Mouse (Mus musculus) forebrain, embryonic 10.5 days (tissue): ENCODE results near the gene Abcg5. TPM values are rescaled to one million over a fixed set of nuclear protein-coding genes. Genes with fewer than 3 reads are reported as not detected.

Experiments used
- DNase-seq: peaks from one replicate; pipeline ENCODE4 v3.0.0-alpha.2; 2017; ENCODE audit warnings: low spot score; ENCODE audit errors: extremely low spot score
- H3K27ac ChIP-seq: fragments of 300-500 bp; sonication (generic); 2 replicates; pipeline ENCODE4 v1.5.1; 2016; ENCODE audit warnings: mild to moderate bottlenecking
- H3K27me3 ChIP-seq: fragments of 300-500 bp; sonication (generic); 2 replicates; pipeline ENCODE4 v1.6.1; 2016; ENCODE audit warnings: mild to moderate bottlenecking; ENCODE audit not compliant: poor library complexity, severe bottlenecking
- H3K36me3 ChIP-seq: fragments of 300-500 bp; sonication (generic); replicated peaks from 2 replicates; pipeline ENCODE4 v1.6.1; 2016; ENCODE audit warnings: mild to moderate bottlenecking, moderate library complexity
- H3K4me1 ChIP-seq: fragments of 300-500 bp; sonication (generic); 2 replicates; pipeline ENCODE4 v1.6.1; 2016
- H3K4me3 ChIP-seq: fragments of 300-500 bp; sonication (generic); 2 replicates; pipeline ENCODE4 v1.5.1; 2016; ENCODE audit warnings: mild to moderate bottlenecking, moderate library complexity
- H3K9me3 ChIP-seq: fragments of 300-500 bp; sonication (generic); 2 replicates; pipeline ENCODE4 v1.6.1; 2016; ENCODE audit warnings: mild to moderate bottlenecking, moderate library complexity
- WGBS: fragments of 180-500 bp; shearing (Covaris S2); methylation state at CpG from one replicate; pipeline ENCODE4 v1.1.7; 2016; 5-methylcytosine and 5-hydroxymethylcytosine counted together
- polyA plus RNA-seq: library from polyadenylated mRNA; unstranded; fragments of >200 nt; fragmentation: Nextera tagmentation; extraction: Ambion mirVana; gene quantifications from 2 replicates; pipeline ENCODE4 v1.2.1, GENCODE M21; 2016

Abcg5 gene
- polyA plus RNA-seq, 1 experiment from 2014 or later, result 5.3 TPM

DNA sequence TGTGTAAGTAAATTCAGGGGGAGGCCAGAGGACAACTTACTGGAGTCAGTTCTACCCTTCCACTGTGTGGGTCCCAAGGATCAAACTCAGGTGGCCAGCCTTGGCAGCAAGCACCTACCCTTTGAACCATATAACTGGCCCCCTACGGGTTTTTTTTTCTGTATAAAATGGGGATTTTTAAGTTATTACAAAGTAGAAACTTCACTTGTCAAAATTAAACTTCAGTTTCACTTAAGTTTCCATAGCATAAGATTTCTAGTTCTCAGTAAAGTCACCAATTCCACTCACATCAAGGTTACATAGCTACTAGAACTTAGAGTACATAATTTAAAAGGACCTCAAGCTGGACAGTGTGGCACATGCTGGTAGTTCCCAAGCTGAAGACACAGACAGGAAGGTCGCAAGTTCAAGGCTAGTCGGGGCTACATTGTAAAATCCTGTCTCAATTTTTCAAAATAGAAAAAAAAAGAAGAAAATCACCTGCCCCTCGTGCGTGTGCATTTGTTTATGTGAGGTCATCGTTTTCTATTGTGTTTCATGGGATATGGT is 66.2 kb downstream of the Abcg5 start:
- peaks cover 33% of the 10 kb centered on the region for H3K36me3 ChIP-seq
- no peak for DNase-seq
- no peak overlapping the region for H3K4me3 ChIP-seq
- 0 out of 2 replicates have a peak, but pooled peaks cover 8% of the 10 kb centered on the region for H3K4me1 ChIP-seq
- peaks cover 10% of the 10 kb centered on the region for H3K9me3 ChIP-seq
- H3K27ac ChIP-seq, result no peak overlapping the region
- WGBS, result 92% methylated on average over 6 of the region's 6 CpGs
- no peaks in the 10 kb centered on the region for H3K27me3 ChIP-seq

DNA sequence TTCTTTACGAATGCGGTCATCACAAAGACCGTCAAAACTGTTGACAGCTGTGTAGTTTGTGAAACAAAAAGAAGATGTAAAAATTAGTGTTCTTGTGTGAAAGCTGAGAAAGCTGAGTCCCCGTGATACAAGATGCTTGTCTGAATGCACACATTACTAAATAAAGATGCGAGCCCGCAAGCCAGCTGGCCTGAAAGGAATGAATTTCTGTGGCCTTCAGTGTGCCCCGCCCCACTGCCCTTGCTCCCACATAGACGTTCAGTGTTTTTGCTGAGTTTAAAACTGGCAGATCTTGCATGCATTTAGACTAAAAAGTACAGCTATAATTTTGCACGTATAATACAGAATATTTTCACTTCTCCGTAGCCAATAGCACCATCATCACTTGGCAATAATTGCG is 67.0 kb downstream of the Abcg5 start:
- peaks cover 10% of the 10 kb centered on the region for H3K9me3 ChIP-seq
- no peaks in the 10 kb centered on the region for H3K27me3 ChIP-seq
- H3K4me3 ChIP-seq, result no peak overlapping the region
- 0 out of 2 replicates have a peak, but pooled peaks cover 8% of the 10 kb centered on the region for H3K4me1 ChIP-seq
- WGBS, result 92% methylated on average over 11 of the region's 11 CpGs
- no peak for DNase-seq
- H3K36me3 ChIP-seq, result peaks cover 35% of the 10 kb centered on the region
- no peak overlapping the region for H3K27ac ChIP-seq

DNA sequence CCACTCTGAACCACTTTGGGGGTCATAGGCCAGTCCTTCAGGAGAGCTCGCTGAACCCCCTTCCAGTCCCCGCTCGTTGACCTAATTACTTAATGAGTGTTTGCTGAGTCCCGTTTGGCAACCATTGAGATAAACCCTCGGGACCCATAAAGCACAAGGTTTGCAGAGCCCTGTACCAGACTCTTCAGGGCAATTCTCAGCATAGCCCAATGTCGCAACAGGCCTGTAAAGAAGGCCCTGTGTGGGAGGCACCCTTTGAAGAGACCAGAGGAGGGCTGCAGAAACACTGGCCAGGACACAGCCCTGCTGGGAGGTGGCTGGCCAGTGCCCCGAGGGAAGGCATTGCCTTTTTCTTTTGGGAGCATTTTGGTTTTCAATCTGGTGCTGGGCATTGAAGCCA is 70.8 kb downstream of the Abcg5 start:
- no peak for DNase-seq

DNA sequence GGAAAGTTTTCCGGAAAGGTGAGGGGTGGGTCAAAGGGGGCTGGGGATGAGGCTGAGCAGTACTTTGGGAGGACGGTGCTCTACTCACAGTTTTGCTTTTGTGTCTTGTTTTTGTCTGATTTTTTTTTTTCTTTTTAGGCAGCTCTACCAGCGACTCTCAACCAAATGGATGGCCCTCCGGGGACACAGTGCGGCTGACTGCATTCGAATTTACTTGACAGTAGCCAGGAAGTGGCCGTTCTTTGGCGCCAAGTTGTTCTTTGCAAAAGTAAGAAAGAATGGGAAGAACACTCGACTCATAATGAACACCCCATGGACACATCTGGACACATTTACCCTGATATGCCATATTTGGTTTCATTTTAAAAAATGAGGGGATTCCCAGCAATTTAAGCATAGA is 71.3 kb downstream of the Abcg5 start:
- H3K36me3 ChIP-seq, result peaks cover 33% of the 10 kb centered on the region
- 89% methylated on average over 9 of the region's 9 CpGs for WGBS
- H3K9me3 ChIP-seq, result peaks cover 10% of the 10 kb centered on the region
- H3K4me3 ChIP-seq, result no peak overlapping the region
- H3K27ac ChIP-seq, result no peak overlapping the region
- no peaks in the 10 kb centered on the region for H3K4me1 ChIP-seq
- no peaks in the 10 kb centered on the region for H3K27me3 ChIP-seq
- no peak for DNase-seq

More for the DNA sequence above, 70.8 kb downstream of the Abcg5 start:
- Histone ChIP-seq H3K27ac (no peak overlapping the region), H3K27me3 (no peaks in the 10 kb centered on the region), H3K4me3 (no peak overlapping the region), H3K4me1 (no peaks in the 10 kb centered on the region), H3K9me3 (peaks cover 10% of the 10 kb centered on the region), H3K36me3 (peaks cover 33% of the 10 kb centered on the region)
- 86% methylated on average over 7 of the region's 7 CpGs for WGBS

DNA sequence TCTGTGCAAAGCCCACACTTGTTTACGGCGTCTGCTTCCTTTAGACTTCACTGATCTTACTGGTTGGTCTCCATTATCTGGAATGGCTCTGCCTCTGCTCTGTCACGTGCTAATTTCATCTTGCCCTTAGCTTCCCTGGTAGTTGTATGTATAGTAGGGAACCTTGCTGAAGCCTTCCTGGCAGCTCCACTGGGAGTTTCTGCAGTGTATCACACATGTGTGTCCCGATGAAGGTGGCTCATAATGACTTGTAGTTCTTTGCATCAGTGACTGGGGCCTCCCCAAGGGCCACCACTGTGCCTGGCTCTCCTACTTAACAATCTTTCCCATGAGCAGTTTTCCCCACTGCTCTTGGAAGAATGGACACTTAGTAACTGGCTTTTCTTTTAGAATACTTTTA is 74.2 kb downstream of the Abcg5 start:
- DNase-seq, result no peak
- Histone ChIP-seq H3K4me1 (no peaks in the 10 kb centered on the region), H3K27me3 (no peaks in the 10 kb centered on the region), H3K36me3 (peaks cover 18% of the 10 kb centered on the region), H3K27ac (no peak overlapping the region), H3K9me3 (peaks cover 4% of the 10 kb centered on the region), H3K4me3 (no peak overlapping the region)
- 93% methylated on average over 4 of the region's 4 CpGs for WGBS

Other genes starting within 250 kb of the Abcg5 start
- gene Thada, start 216.8 kb downstream of the Abcg5 start, polyA plus RNA-seq, result 11.3 and 12.1 TPM in 2 replicates
- 3.5 and 3.8 TPM in 2 replicates for gene Plekhh2, start 171.1 kb downstream of the Abcg5 start, polyA plus RNA-seq
- gene Dync2li1, start 56.5 kb downstream of the Abcg5 start, polyA plus RNA-seq, result 35.5 and 36.0 TPM in 2 replicates
- 0.23 and 0.33 TPM in 2 replicates for gene Abcg8, start 6.7 kb downstream of the Abcg5 start, polyA plus RNA-seq
- 52.5 and 56.2 TPM in 2 replicates for gene Lrpprc, start 107.8 kb upstream of the Abcg5 start, polyA plus RNA-seq